Mouse (Mus musculus) liver, embryonic 13.5 days (tissue): ENCODE measurements around the gene Pitpna. TPM values are rescaled to one million over a fixed set of nuclear protein-coding genes. Genes with fewer than 3 reads are reported as not detected.
A peak's percentile ranks its signal among the peaks of the same experiment; 100 is the strongest.

Experiments
- ATAC-seq: fragments of 200-750 bp; cut with Nextera tagmentation; 2 replicates; pipeline ENCODE4 v1.8.0; 2017; ENCODE audit warnings: low read depth, mild to moderate bottlenecking, moderate number of reproducible peaks, moderate library complexity
- DNase-seq: peaks from one replicate; pipeline ENCODE4 v3.0.0; 2022
- H3K27ac ChIP-seq: fragments of 300-500 bp; sonication (generic); 2 replicates; pipeline ENCODE4 v1.5.1; 2015; ENCODE audit warnings: moderate library complexity, mild to moderate bottlenecking, inconsistent platforms
- H3K27me3 ChIP-seq: fragments of 300-500 bp; sonication (generic); 2 replicates; pipeline ENCODE4 v1.6.1; 2015; ENCODE audit warnings: mild to moderate bottlenecking, inconsistent platforms
- H3K36me3 ChIP-seq: fragments of 300-500 bp; sonication (generic); 2 replicates; pipeline ENCODE4 v1.6.1; 2015; ENCODE audit warnings: mild to moderate bottlenecking, inconsistent platforms
- H3K4me1 ChIP-seq: fragments of 300-500 bp; sonication (generic); replicated peaks from 2 replicates; pipeline ENCODE4 v1.6.1; 2015; ENCODE audit warnings: inconsistent platforms
- H3K4me2 ChIP-seq: fragments of 300-500 bp; sonication (generic); 2 replicates; pipeline ENCODE4 v1.6.1; 2015; ENCODE audit warnings: inconsistent platforms, mild to moderate bottlenecking, moderate library complexity
- H3K4me3 ChIP-seq: fragments of 300-500 bp; sonication (generic); replicated peaks from 2 replicates; pipeline ENCODE4 v1.5.1; 2015; ENCODE audit warnings: mild to moderate bottlenecking, inconsistent platforms
- H3K9ac ChIP-seq: fragments of 300-500 bp; sonication (generic); 2 replicates; pipeline ENCODE4 v1.6.1; 2015; ENCODE audit warnings: mild to moderate bottlenecking, inconsistent platforms
- H3K9me3 ChIP-seq: fragments of 300-500 bp; sonication (generic); replicated peaks from 2 replicates; pipeline ENCODE4 v1.6.1; 2016; ENCODE audit warnings: inconsistent platforms
- whole genome bisulfite sequencing: fragments of 180-500 bp; shearing (Covaris S2); methylation state at CpG from one replicate; pipeline ENCODE4 v1.1.7; 2015; ENCODE audit not compliant: insufficient replicate concordance; 5-methylcytosine and 5-hydroxymethylcytosine counted together
- polyA plus RNA-seq: library from polyadenylated mRNA; unstranded; fragments of >200 nt; fragmentation: Nextera tagmentation; extraction: Ambion mirVana; gene quantifications from 2 replicates; pipeline ENCODE4 v1.2.1, GENCODE M21; 2015

Pitpna gene
- 33.2 and 38.3 TPM in 2 replicates for polyA plus RNA-seq

- no peaks in the 10 kb centered on the region for H3K27me3 ChIP-seq
- H3K4me2 ChIP-seq, result peak within 1 kb of the TSS; percentile 99
- ATAC-seq, result peak; percentile 89
- WGBS, result 3% methylated on average over 49 of the region's 49 CpGs
- peak within 1 kb of the TSS; percentile 92 for H3K4me3 ChIP-seq
- peaks cover 35% of the 10 kb centered on the region for H3K4me1 ChIP-seq
- peaks cover 7% of the 10 kb centered on the region; the same call in 1 of the 2 replicates for H3K36me3 ChIP-seq
- no peaks in the 10 kb centered on the region for H3K9me3 ChIP-seq
- H3K9ac ChIP-seq, result peak within 1 kb of the TSS; percentile 96
- peak; percentile 90 for DNase-seq
- H3K27ac ChIP-seq, result peak within 1 kb of the TSS; percentile 85
Observed at GRCm38 (mm10) chr11:75587493-75588284, at the start of gene Pitpna. Gene Pitpna (plus strand): TSS chr11:75588097.

GRCm38 (mm10) chr11:75538184-75538969 lies 49.5 kb upstream of the Pitpna start:
- Histone ChIP-seq H3K4me3 (no peak overlapping the region), H3K4me1 (peaks cover 77% of the 10 kb centered on the region), H3K36me3 (no peaks in the 10 kb centered on the region), H3K27ac (peak overlapping the region; percentile 34), H3K4me2 (no peak overlapping the region), H3K27me3 (peaks cover 4% of the 10 kb centered on the region; the same call in 1 of the 2 replicates), H3K9ac (no peak overlapping the region), H3K9me3 (no peaks in the 10 kb centered on the region)
- ATAC-seq (no peak), DNase-seq (no peak)
- 72% methylated on average over 9 of the region's 9 CpGs for WGBS

- no peak overlapping the region for H3K27ac ChIP-seq
- no peak for DNase-seq
- no peak overlapping the region for H3K4me2 ChIP-seq
- peaks cover 4% of the 10 kb centered on the region; the same call in 1 of the 2 replicates for H3K27me3 ChIP-seq
- H3K9ac ChIP-seq, result no peak overlapping the region
- H3K4me3 ChIP-seq, result no peak overlapping the region
- no peak for ATAC-seq
- H3K36me3 ChIP-seq, result no peaks in the 10 kb centered on the region
- H3K4me1 ChIP-seq, result peaks cover 74% of the 10 kb centered on the region
- 73% methylated on average over 13 of the region's 13 CpGs for WGBS
- H3K9me3 ChIP-seq, result no peaks in the 10 kb centered on the region
Observed at GRCm38 (mm10) chr11:75538970-75539299, 49.0 kb upstream of the Pitpna start.

GRCm38 (mm10) chr11:75540209-75540608 lies 47.7 kb upstream of the Pitpna start:
- no peaks in the 10 kb centered on the region for H3K27me3 ChIP-seq
- H3K27ac ChIP-seq, result peak overlapping the region; percentile 26; the same call in 1 of the 2 replicates
- ATAC-seq (no peak), DNase-seq (no peak)
- H3K9me3 ChIP-seq, result no peaks in the 10 kb centered on the region
- no peak overlapping the region for H3K4me3 ChIP-seq
- 77% methylated on average over 8 of the region's 8 CpGs for WGBS
- H3K4me1 ChIP-seq, result peaks cover 68% of the 10 kb centered on the region
- H3K9ac ChIP-seq, result no peak overlapping the region
- no peaks in the 10 kb centered on the region for H3K36me3 ChIP-seq
- H3K4me2 ChIP-seq, result no peak overlapping the region

GRCm38 (mm10) chr11:75540710-75541581 lies 47.0 kb upstream of the Pitpna start:
- Histone ChIP-seq H3K27me3 (no peaks in the 10 kb centered on the region), H3K27ac (peak overlapping the region; percentile 37), H3K36me3 (no peaks in the 10 kb centered on the region), H3K9me3 (no peaks in the 10 kb centered on the region), H3K4me2 (no peak overlapping the region), H3K9ac (no peak overlapping the region), H3K4me1 (peaks cover 70% of the 10 kb centered on the region), H3K4me3 (no peak overlapping the region)
- WGBS, result 38% methylated on average over 19 of the region's 19 CpGs
- ATAC-seq, result 0 out of 2 replicates have a peak, but pooled peaks have one; percentile 15
- DNase-seq, result no peak

GRCm38 (mm10) chr11:75544713-75545112 lies 43.2 kb upstream of the Pitpna start:
- Histone ChIP-seq H3K27me3 (no peaks in the 10 kb centered on the region), H3K9ac (no peak overlapping the region), H3K4me2 (no peak overlapping the region), H3K9me3 (no peaks in the 10 kb centered on the region), H3K27ac (no peak overlapping the region), H3K4me3 (no peak overlapping the region), H3K4me1 (peaks cover 65% of the 10 kb centered on the region), H3K36me3 (no peaks in the 10 kb centered on the region)
- WGBS, result 81% methylated on average over 9 of the region's 9 CpGs
- no peak for ATAC-seq
- DNase-seq, result no peak

- ATAC-seq (peak; percentile 81), DNase-seq (peak; percentile 29)
- H3K4me3 ChIP-seq, result peak overlapping the region; percentile 20
- peaks cover 63% of the 10 kb centered on the region for H3K4me1 ChIP-seq
- peak overlapping the region; percentile 25; the same call in 1 of the 2 replicates for H3K27ac ChIP-seq
- H3K36me3 ChIP-seq, result no peaks in the 10 kb centered on the region
- 29% methylated on average over 4 of the region's 4 CpGs for WGBS
- peak overlapping the region; percentile 41; the same call in 1 of the 2 replicates for H3K9ac ChIP-seq
- H3K9me3 ChIP-seq, result no peaks in the 10 kb centered on the region
- H3K4me2 ChIP-seq, result peak overlapping the region; percentile 57
- H3K27me3 ChIP-seq, result no peaks in the 10 kb centered on the region
Observed at GRCm38 (mm10) chr11:75546057-75546456, 41.8 kb upstream of the Pitpna start.

- DNase-seq (no peak), ATAC-seq (0 out of 2 replicates have a peak, but pooled peaks have one; percentile 11)
- Histone ChIP-seq H3K27ac (no peak overlapping the region), H3K4me1 (peaks cover 49% of the 10 kb centered on the region), H3K4me2 (no peak overlapping the region), H3K27me3 (no peaks in the 10 kb centered on the region), H3K4me3 (no peak overlapping the region), H3K9ac (no peak overlapping the region), H3K9me3 (no peaks in the 10 kb centered on the region), H3K36me3 (no peaks in the 10 kb centered on the region)
- 63% methylated on average over 5 of the region's 5 CpGs for WGBS
Observed at GRCm38 (mm10) chr11:75549658-75550111, 38.2 kb upstream of the Pitpna start.

GRCm38 (mm10) chr11:75550200-75550946 lies 37.5 kb upstream of the Pitpna start:
- no peak overlapping the region for H3K4me2 ChIP-seq
- no peak for DNase-seq
- H3K27me3 ChIP-seq, result no peaks in the 10 kb centered on the region
- no peak overlapping the region for H3K9ac ChIP-seq
- H3K27ac ChIP-seq, result no peak overlapping the region
- peaks cover 42% of the 10 kb centered on the region for H3K4me1 ChIP-seq
- 75% methylated on average over 12 of the region's 12 CpGs for WGBS
- 0 out of 2 replicates have a peak, but pooled peaks have one; percentile 30 for ATAC-seq
- H3K4me3 ChIP-seq, result no peak overlapping the region
- H3K36me3 ChIP-seq, result no peaks in the 10 kb centered on the region
- H3K9me3 ChIP-seq, result no peaks in the 10 kb centered on the region

- Histone ChIP-seq H3K36me3 (no peaks in the 10 kb centered on the region), H3K4me1 (peaks cover 32% of the 10 kb centered on the region), H3K4me3 (no peak overlapping the region), H3K27me3 (no peaks in the 10 kb centered on the region), H3K9me3 (no peaks in the 10 kb centered on the region), H3K4me2 (no peak overlapping the region), H3K9ac (no peak overlapping the region), H3K27ac (no peak overlapping the region)
- ATAC-seq, result no peak
- WGBS, result 78% methylated on average over 5 of the region's 5 CpGs
- no peak for DNase-seq
Observed at GRCm38 (mm10) chr11:75551321-75551720, 36.6 kb upstream of the Pitpna start.
